Mouse (Mus musculus): ENCODE results near the gene Pop5.
A peak's percentile ranks its signal among the peaks of the same experiment; 100 is the strongest.

Pop5 gene

DNA sequence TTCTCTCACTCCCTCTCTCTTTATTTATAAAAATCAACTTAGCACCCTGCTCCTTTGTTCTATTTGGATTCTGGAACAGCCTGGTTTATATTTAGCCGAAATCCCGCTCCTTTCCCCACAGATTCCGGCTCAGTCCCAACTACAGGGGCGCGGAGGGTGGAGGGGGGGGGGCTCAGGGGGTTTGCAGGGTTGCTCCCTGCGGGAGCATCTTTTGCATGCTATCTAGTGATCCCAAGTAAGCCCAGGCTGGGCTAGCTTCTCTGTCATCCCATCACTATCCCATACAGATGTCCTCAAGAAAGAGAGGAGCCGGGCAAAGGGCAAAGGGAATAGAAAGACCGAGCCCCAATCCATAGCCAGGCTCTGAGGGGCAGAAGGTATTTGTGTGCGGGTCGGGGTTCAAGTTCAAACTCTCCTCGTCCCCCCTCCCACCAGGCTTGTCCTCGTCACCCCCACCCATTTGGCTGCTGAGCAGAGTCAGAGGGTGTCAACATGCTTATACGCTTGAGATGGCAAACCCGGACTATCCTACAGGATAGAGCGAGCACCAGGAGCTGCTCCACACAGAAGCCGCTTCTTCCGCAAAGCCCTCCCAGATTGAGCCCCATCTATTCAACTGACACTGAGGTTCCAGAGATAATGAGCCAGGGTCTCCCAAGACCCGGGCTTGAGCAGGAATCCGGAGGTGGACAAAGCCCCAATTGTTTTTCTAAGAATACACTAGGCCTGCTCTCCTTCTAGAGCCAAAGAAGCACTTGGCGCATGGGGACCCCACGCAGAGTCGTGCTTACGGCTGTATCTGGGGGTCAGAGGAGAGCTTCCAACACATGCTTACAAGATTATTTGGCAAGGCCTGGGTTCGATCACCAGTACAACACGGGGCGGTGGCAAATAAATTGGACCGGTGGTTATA, 20.1 kb upstream of the Pop5 start:
- peak; percentile 60 for DNase-seq

DNA sequence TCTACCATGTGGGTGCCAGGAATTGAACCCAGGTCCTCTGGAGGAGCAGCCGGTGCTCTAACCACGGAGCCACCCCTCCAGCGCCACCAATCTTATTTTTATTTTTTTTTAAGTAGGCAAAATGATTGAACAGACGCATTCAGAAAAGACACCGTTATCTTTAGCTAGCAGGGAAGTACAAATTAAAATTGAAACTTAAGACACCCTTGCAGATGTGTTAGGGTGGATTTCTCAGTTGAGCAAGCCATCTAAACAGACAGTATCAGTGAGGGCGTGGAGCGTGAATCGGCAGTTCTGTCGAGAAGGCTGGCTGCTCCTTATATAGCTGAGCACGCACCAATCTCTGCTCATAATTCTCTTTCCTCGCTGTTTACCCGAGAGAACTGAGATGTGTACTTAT, 17.6 kb upstream of the Pop5 start:
- no peak for DNase-seq

DNA sequence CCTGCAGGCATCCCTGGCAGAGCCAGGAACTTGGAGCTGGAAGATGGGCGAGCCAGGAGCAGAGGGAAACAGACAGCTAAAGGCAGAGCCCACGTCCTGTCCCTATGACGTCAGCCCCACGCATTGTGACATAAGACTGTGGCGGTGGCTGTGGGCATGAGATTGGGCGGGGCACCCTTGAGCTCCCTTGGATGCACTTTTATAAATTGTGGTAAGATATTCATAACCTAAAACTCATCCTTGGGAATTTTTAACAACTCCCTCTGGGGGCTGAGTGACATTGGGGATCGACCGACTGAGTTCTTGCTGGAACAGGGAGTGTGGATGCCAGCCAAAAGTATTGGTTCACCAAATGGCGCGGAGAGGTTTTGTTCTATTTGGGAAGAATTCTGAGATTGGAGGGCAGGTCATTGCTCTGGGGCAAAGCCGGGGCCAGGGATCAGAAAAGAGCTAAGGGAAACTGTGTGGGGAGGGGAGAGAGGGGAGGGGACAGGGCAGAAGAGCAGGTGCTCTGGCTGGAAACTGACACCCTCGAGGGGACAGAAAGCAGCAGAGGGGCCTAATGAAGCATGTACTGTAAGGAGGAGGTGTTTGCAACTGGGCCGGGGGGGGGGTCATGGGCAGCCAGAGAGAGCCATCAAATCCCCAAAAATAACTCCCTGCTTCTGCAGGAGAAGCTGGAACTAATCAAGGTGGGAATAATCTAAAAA, 14.6 kb upstream of the Pop5 start:
- DNase-seq: peak; percentile 51

DNA sequence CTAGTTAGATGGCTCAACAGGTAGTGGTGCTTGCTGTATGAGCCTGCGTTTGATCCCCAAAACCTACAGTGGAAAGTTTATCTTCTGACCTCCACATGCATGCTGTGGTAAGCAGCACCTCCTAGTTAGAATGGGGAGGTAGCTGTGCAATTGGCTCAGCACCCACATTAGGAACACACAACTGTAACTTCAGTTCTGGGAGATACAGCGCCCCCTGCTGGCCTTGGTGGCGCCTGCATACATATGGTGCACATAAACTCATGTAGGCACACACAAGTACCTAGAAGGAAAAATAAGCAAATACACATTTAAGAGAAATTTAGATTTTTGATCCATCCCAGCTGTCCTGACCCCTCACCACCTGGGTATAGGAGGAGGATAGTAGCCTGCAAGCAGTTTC, 13.2 kb upstream of the Pop5 start:
- no peak for DNase-seq

DNA sequence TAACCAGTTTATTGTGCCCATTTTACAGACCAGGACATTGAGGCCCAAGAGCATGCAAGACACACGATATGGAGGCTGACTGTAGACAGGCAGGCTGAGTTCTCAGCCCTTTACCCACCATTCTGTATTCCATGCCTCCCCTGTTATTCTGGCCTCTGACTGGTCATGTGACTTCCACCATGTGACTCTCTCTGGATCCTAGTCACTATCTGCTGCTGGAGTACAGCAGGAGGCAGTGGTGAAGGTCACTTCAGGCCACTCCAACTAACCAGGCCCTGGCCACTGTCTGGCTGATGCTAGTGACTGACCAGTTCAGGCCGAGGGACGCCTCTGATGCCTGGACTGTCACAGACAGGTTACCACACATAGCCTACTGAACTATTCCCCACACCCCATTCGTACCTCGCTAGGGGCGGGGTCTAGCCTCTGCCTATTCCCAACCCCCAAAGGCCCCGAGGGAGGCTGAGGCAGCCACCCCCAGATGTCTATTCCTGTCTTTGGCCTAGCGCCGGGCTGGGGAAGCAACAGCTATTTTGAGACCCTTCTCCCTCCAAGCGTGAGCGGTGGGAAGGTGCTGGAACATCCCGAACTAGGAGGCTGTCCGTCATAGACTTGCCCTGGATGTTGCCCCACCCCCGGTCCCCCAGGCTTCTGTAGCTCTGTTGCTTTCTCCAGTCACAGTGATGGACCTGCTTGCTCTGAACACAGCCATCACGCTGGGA, 4.6 kb upstream of the Pop5 start:
- no peak for DNase-seq

DNA sequence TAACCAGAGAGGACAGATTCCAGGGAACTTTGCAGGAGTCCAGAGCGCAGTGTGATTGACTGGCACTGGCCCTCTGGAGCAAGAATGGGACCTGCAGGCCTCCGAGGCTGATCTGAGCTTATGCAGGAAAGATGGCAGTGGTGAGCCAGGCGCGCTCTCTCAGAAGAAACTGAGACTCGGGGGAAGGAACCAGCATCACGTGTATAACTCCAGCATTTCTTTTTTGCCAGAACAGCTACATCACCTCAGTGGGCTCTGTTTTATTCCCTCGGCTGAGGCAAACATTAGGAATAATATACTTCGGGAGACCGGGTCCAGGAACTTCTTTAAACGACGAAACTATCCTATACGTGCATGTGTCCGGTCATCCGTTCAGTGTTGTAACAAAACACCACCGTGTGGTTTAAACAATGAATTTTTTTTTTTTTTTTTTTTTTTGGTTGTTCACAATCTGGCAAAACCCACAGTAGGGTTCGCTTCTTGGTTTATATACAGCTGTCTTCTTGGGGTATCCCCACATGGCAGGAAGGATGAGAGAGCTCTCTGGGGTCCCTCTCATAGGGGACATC, 4.0 kb upstream of the Pop5 start:
- DNase-seq: no peak

DNA sequence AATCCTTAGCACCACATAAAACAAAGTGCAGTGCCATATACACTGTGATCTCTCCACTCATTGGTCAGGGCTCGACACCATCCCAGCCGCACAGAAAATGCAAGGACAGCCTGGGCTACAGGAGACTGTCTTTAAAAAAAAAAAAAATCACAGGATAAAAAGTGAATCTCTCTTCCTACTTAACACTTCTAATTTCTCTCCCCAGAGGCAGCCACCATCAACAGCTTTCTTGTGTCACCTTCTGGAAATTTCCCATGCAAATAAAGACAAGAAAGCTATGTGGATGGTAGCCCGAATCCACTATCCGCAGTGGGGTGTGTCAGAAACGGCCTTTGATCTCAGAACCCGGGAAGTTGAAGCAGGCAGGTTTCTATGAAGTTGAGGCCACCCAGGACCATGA, 3.1 kb upstream of the Pop5 start:
- DNase-seq: no peak

DNA sequence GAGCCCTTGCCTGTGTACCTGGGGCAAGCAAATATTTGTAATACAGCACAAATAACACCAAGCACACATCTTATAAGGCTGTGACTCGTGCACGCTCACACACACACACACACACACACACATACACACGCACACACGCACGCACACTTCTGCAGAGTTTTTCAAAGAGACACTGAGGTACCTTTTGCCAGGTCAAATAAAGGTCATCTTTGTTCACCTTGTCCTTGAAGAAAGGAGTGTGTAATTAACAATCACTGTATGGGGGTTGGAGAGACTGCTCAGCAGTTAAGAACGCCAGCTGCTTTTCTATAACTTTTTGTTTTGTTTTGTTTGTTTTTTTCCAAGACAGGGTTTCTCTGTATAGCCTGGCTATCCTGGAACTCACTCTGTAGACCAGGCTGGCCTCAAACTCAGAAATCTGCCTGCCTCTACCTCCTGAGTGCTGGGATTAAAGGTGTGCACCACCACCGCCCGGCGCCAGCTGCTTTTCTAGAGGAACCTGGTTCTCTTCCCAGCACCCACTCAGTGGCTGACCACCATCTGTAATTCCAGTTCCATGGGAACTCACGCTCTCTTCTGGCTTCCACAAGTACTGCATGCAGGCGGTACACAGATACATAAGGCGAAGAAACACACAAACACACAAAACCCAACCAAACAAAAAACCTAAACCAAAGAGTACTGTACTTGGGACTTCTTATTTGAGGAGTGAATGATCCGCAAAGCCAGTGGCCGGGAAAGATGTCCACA, 2.4 kb upstream of the Pop5 start:
- DNase-seq: no peak

DNA sequence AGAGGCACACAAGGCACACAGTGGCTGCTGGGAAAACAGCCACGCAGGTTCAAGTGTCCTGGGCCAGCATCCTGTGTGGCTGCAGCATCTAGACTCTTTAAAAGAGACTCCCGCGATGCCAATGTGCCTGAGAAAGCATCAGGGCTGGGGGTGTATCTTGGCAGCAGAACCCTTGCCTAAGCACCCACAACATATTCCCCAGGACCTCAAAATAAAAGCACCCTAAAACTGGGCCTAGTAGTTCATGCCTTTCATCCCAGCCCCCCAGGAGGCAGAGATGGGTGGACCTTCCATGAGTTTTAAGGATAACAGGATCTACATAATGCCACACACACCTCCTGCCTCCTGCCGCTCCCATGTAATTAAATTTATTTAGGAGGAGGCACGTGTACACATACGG, 1.1 kb upstream of the Pop5 start:
- DNase-seq: no peak

DNA sequence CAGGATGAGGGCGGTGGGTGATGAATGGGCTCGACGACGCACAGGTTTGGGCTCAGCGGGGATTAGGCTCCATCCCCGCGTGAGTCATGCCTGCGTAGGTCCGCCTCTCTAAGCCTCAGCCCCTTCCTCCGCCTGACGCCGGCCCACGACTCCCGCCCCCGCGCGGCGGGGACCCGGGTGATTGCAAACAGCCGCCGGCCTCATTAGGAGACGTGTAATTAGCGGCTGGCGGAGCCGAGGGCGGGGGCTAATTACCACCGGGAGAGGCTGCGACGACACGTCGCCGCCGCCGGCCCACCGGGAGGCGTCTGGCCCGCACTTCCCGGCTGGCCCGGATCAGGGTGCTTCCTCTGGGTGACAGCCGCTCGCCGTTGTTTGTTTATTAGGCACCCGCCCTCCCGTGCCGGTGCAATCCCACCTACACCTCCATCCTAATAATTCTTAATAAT, 289 bp upstream of the Pop5 start:
- DNase-seq: peak; percentile 91

DNA sequence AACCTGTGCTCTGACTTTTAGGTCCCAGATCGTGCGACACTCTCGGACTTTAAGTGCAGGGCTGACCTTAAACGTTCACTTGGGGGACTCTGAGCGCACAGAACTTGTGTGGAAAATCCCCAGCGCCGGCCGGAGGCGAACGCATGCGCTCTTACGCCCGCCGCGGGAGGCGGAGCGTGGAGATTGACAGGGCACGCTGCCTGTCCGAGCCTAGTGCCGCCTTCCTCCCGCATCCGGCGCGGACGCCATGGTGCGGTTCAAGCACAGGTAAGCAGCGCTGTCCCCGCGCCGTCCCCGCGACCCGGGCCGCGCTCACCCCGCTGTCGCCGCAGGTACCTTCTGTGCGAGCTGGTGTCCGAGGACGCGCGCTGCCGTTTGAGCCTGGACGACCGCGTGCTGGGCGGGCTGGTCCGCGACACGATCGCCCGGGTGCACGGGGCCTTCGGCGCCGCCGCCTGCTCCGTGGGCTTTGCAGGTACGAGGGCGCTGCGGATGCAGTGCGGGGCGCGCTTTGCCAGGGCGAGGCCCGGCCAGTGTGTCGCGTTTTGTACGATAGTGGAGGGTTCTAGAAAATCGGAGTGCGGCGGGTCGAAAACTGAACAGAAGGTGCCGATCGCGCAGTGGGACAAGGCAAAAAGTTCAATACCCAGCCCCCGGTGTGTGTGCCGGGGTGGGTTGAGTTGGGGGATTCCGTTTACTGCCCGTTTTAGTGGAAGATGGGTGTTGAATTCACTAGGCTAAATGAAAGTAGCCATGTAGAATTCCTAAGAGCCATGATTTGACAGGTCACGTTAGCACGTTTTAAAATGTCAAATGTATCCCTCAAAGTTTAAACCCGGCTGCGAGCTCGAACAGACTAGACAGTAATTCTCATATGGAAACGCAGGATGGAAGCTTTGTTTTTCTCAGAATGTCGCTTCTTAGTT, 2.4 kb downstream of the Pop5 start:
- DNase-seq: peak; percentile 93

DNA sequence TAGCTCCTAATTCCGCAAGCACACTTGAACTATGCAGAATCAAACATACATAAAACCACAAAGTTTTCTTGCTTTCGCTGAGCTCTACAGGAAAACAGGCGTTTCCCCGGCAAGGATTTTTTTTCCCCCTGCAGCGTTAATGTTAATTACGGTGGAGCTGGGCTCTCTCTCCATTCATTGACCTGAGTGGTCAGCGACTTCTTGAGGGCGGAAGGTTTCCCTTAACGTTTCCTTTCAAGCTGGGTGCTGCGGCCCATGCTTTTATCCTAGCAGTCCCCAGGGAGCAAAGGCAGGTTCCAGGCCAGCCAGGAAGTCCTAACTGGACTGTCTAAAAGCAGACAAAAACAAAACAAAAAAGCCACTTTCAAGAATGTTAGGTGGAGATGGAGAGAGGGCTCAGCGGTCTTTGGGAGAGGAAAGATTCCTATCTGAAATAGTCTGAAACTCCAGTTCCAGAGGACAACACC, 3.1 kb downstream of the Pop5 start:
- no peak for DNase-seq

DNA sequence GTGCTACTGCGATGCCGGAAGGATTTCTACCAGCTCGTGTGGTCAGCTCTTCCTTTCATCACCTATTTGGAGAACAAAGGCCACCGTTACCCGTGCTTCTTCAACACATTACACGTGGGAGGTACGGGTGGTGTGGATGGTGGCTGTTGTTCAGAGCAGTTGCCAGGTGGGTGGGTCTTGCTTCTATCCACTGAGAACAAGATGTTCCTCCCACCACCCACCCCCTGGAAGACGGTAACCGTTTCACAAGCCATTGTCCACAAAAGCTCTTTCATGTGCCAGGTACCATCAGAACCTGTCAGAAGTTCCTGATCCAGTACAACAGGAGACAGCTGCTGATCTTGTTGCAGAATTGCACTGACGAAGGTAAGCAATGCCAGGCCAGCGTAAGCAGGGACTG, 4.6 kb downstream of the Pop5 start:
- no peak for DNase-seq

DNA sequence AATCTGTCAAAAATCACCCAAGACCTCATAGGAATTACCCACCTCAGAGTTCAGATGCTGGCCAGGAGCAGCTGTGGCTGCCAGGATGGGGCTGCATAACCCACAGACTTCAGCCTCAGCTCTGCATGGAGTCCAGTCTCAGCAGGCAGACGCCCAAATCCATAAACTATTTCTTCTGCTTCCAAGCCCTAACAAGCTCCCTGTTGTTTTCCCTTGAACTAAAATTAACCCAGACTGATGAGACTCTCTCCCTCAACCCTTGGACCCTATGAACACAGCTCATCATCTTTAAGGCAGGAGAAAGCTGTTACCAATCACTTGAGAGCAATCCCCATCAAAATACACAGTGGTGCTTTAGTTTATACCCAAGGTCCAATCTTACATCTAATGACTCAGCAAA, 19.8 kb downstream of the Pop5 start:
- no peak for DNase-seq

DNA sequence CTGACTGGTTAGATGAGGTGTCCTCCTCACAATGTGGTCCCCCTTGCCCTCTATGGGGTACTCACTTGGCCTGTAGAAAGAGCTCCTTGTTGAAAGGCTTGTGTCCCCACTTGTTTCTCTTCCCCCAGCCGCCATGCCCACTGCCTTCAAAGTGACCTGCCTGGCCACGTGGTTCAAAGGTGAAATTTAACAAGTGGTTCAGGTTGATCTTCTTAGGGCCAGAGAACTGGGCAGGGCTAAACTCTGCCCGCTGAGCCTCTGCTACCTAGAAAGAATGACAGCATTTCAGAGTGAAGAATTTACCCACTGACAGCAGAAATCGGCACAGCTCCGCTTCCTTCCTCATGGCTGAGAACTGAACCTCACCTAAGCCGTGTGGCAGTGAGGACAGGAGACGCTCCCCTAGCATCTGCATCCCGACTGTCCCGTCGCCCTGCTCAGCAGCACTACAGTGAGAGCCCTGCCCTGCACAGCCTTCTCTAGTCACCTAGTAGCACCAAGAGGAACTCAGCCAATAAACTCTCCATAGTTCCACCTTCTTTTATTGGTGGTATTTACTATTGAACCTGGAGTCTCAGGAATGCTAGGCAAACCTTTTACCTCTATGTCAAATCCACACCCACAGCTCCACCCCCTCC, 21.4 kb downstream of the Pop5 start:
- no peak for DNase-seq

DNA sequence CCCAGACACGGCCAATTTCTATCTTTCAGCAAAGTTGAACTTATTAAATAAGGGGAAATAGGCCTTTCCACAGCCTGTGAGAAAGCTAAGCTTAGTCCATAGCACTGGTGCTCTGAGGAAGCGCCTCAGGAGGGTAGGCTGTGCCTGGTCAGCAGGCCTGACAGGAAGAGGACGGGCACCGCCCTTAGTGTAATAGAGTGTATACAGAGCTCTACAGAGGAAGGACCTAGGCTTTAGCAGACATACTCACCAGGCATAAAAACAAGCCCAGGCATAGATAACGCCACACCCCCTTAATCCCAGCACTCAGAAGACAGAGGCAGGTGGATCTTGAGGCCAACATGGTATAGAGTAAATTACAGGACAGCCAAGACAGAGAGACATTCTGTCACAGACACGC, 24.7 kb downstream of the Pop5 start:
- no peak for DNase-seq

DNA sequence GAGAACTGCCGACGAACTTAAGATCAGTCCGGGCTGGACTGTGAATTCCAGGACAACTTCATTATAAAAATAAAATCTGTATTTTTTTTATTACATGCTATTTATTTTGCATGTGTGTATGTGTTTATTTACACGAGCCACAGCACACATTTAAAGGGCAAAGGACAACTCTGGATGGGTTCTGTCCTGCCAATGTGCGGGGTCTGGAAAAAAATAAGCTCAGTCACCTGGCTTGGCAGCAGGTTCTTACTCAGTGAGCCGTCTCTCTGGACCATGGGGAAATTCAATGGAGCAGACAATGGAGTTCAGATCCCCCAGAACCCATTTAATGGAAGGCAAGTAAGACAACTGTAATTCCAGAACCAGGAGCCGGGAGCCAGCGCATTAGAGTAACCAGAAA, 25.5 kb downstream of the Pop5 start:
- no peak for DNase-seq

DNA sequence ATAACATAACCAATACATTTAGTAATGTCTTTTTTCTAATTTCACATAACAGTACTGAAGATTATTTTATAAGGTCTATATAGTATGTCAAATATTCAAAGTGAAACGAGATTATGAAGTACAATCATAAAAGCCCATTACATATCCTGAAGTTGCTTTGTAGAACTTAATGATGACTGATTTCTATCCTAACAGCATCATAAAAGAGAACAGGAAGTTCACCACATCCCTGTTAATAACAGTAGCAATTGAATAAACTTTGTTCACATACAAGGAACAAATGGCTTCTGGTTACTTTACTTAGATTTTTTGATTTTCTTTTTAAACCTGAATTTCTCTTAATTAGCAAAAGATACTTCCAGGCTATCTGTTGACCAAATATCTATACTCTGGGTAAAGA, 26.2 kb downstream of the Pop5 start:
- DNase-seq: no peak

DNA sequence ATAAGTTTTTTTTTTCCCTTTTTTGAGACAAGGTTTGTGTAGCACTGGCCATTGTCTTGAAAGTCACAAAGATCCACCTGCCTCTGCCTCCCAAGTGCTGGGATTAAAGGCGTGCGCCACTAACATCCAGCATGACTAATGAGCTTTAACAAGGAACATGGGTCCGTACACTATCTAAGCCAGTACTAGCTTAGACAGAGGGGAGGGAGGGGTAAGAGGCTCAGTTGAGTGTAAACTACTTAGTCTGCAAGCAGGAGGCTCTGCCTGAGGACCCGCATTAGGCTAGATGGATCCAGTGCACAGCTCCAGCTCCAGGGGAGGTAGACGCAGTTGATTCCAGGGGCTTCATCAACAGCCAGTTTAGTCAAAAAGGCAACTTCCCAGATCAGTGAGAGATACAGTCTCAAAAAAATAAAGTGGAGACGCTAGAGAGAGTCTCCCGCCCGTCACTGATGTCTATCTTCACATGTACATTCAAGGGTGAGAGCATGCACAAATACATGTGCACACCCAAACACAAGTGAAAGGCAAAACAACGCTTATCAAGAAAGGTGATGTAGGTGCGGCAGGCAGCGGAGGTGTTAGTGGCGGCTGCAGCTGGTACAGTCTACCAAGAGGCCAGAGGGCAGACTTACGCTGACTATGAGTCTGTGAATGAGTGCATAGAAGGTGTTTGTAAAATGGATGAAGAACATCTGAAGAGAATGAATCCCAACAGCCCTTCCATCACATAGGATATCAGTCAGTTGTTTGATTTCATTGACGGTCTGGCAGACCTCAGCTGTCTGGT, 27.1 kb downstream of the Pop5 start:
- peak; percentile 61 for DNase-seq

DNA sequence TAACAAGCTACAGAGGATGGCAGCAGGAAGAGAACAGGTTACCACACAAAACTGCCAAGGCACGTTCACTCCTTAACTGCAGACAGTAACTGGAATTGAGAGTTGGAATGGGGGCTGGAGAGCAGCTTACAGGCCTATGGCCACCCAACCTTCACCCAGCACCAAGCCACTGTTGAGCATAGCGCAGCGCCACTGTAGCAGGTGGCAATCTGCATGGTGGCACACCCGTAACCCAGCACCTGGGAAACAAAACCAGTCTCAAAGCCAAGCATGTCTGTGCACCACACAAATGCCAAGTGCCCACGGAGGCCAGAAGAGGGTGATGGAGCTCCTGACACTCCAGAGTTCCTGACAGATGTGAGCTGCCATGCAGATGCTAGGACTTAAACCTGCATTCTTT, 30.7 kb downstream of the Pop5 start:
- DNase-seq: no peak

All from retina, postnatal 1 day (tissue).